Mouse (Mus musculus): ENCODE measurements around the gene Agpat1. TPM values are rescaled to one million over a fixed set of nuclear protein-coding genes. Genes with fewer than 3 reads are reported as not detected.

The Agpat1 gene
- polyA plus RNA-seq, 1 experiment from 2014 or later = 60.8 TPM

DNA sequence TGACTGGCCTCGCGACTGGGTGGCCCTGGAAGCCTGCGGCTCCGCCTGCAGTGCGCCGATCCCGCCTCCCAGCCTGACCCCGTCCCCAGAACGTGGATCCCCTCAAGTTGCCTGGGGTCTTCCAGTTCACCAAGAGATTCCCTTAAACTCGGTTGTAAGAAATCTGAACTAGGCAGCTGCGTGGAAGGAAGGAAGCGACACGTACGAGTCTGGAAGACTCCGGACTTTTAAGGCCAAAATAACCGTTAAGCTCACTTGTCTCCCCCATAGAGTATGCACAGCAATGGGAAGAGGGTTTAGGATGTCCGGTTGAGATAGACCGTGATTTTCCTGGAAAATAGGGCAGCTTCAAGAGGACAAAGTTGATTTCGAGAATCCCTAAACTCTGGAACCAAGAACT lies 16.2 kb upstream of the Agpat1 start:
- WGBS = 4% methylated on average over 19 of the region's 19 CpGs
- H3K9me3 ChIP-seq = no peaks in the 10 kb centered on the region
- no peak for DNase-seq (ENCODE audit: extremely low spot score, low spot score)
- H3K27ac ChIP-seq = peak overlapping the region; percentile 98
- H3K27me3 ChIP-seq (ENCODE audit: poor library complexity, severe bottlenecking) = no peaks in the 10 kb centered on the region
- peaks cover 86% of the 10 kb centered on the region for H3K4me1 ChIP-seq
- H3K36me3 ChIP-seq (replicated peaks) = no peaks in the 10 kb centered on the region
- peak overlapping the region; percentile 78 for H3K4me3 ChIP-seq

DNA sequence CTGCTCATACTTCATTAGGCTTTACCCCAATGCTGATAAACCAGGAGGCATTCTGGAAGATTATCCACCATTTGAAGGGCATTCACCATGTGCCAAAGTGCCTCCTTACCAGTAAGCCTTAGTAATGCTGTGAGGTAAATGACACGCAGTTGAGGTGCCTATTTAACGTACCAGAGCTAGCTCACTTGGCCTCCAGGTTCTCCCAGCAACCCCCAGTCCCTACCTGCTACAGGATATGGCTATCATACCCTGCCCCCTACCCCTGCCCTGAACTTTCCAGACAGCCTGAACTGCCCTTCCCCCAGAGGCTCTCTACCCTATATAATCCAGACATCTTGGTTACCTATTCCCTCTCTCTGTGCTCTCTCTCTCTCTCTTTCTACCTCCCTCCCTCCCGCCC lies 15.3 kb upstream of the Agpat1 start:
- 70% methylated on average over 3 of the region's 3 CpGs for WGBS
- Histone ChIP-seq H3K36me3 (replicated peaks) (peaks cover 2% of the 10 kb centered on the region), H3K27me3 (ENCODE audit: poor library complexity, severe bottlenecking) (no peaks in the 10 kb centered on the region), H3K27ac (peak overlapping the region; percentile 100; the same call in 1 of the 2 replicates), H3K4me1 (peaks cover 95% of the 10 kb centered on the region), H3K9me3 (no peaks in the 10 kb centered on the region), H3K4me3 (peak overlapping the region; percentile 94; the same call in 1 of the 2 replicates)
- DNase-seq (ENCODE audit: extremely low spot score, low spot score) = no peak

DNA sequence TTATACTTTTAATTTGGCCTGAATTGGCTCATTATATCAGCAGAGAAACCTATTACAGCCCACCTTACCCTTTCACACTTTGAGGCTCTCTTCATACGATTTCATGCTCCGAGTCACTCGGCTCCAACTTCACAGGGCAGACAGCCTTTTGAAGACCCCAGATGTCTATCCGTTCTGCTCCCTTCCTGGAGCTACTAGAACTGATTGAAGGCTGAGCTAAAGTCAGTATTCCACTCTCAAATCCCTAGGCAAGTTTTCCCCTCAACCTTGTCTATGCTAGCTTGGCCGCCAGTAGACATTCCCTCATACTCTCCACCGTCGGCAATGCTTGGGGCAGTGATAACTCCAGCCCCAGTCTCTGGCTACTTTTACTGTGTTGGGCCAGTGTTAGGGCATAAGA lies 14.9 kb upstream of the Agpat1 start:
- 52% methylated on average over 7 of the region's 7 CpGs for WGBS
- peaks cover 6% of the 10 kb centered on the region for H3K36me3 ChIP-seq (replicated peaks)
- no peak for DNase-seq (ENCODE audit: extremely low spot score, low spot score)
- H3K4me3 ChIP-seq = peak overlapping the region; percentile 94; the same call in 1 of the 2 replicates
- no peaks in the 10 kb centered on the region for H3K27me3 ChIP-seq (ENCODE audit: poor library complexity, severe bottlenecking)
- peak overlapping the region; percentile 100 for H3K27ac ChIP-seq
- no peaks in the 10 kb centered on the region for H3K9me3 ChIP-seq
- H3K4me1 ChIP-seq = peaks cover 99% of the 10 kb centered on the region

DNA sequence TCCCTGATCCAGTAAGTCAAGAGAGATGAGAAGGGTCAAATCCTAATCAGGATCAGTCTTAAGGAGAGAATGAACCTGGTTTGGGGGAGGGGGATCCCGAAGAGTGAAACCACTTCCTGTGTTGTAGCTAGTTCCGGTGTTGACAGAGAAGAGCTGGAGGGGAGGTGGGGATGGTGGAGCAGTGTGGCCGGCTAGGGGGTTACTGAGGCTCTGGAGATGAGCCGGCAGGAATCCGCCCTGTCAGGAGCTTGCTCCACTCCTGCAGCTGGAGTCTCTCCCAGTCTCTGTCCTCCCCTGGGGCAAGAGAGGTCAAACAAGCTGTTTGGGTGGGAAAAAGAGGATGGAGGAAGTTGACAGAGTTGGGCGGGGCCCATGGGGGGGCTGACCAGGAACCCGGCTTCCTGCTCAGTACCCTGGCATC lies 14.4 kb upstream of the Agpat1 start, which contains the start of gene Gpsm3:
Gpsm3 (plus strand) TSS at position 126 of the 421 bp plus-strand sequence.
- WGBS = 33% methylated on average over 7 of the region's 7 CpGs
- Histone ChIP-seq H3K27ac (peak within 1 kb of the TSS; percentile 100), H3K9me3 (no peaks in the 10 kb centered on the region), H3K4me3 (peak within 1 kb of the TSS; percentile 94), H3K27me3 (ENCODE audit: poor library complexity, severe bottlenecking) (no peaks in the 10 kb centered on the region), H3K36me3 (replicated peaks) (peaks cover 11% of the 10 kb centered on the region), H3K4me1 (peaks cover 100% of the 10 kb centered on the region)
- no peak for DNase-seq (ENCODE audit: extremely low spot score, low spot score)

DNA sequence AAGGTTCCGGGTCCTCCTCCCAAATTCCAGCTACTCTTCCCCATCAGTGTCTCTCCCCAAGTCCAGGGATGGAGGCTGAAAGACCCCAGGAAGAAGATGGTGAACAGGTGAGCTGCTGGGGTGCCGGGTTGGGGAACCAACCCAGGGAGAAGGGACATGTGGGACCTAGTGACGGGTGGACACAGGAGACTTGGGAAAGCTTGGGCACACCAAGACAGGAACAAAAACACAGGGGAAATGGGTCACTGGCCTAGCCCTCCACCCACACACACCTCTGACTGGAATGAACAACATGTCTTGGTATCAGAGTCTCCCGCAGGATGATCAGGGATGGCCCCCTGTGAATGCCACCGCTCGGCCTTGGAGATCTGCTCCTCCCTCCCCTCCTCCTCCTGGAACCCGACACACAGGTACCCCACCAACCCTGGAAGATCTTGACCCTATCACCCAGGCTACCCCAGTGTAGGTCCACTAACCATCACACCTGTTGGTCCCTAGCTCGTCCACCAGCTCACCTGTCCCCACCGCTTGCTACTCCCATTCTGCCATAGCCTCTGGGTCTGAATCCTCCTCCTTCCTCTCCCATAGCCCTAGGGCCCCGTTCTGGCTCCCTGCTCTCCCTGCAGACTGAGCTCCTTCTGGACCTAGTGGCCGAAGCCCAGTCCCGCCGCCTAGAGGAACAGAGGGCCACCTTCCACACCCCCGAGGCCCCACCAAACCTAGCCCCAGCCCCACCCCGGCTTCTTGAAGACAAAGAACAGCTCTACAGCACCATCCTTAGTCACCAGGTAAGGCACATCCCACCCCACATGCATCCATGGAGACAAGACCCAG lies 13.7 kb upstream of the Agpat1 start:
- peak overlapping the region; percentile 100 for H3K27ac ChIP-seq
- no peaks in the 10 kb centered on the region for H3K27me3 ChIP-seq (ENCODE audit: poor library complexity, severe bottlenecking)
- peak overlapping the region; percentile 94 for H3K4me3 ChIP-seq
- H3K9me3 ChIP-seq = no peaks in the 10 kb centered on the region
- peaks cover 100% of the 10 kb centered on the region for H3K4me1 ChIP-seq
- DNase-seq (ENCODE audit: extremely low spot score, low spot score) = no peak
- peaks cover 18% of the 10 kb centered on the region for H3K36me3 ChIP-seq (replicated peaks)
- 63% methylated on average over 15 of the region's 15 CpGs for WGBS

DNA sequence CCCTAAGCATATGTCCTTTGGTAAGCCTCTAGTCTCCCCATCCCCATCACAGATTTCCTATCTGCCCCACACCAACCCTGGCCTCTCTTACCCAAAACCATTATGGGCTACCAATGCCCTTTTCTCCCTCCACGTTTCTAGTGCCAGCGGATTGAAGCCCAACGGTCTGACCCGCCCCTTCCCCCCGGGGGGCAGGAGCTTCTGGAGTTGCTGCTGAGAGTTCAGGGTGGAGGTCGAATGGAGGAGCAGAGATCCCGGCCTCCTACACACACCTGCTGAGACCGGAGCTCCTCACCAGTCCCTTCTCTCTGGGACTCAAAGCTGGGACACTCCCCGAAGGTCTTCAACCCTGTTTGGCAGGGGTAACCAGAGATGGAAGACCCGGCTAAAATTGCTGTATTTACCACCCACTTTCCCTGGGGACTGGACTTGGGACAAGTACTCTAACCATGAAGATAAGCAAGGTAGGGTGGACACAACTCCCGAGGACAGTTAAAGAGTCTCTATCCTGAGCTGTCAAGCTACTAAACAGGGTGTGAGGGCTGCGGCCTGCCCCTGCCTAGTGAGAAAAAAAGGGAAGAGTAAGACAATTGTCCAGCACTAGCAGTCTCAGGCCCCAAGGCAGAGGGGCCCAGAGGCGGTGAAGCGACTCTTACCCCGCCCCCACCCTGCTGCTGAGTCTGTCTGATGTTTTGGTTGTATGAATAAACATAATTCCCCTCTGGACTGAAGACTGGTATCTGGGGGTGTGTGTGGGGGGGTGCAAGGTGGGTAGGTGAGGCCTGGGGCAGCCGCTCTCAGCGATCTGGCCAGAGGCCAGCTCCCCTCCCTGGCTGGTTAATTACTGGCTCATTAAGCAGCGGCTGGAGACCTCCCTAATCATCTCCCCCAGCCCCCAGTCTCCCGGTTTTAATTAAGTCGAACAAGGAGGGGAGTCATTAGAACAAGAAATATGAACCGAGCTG lies 12.8 kb upstream of the Agpat1 start, which contains the start of gene Pbx2:
Pbx2 (plus strand) TSS at position 238 of the 965 bp plus-strand sequence.
- Histone ChIP-seq H3K36me3 (replicated peaks) (peaks cover 27% of the 10 kb centered on the region), H3K27me3 (ENCODE audit: poor library complexity, severe bottlenecking) (no peaks in the 10 kb centered on the region), H3K9me3 (no peaks in the 10 kb centered on the region), H3K4me3 (peak within 1 kb of the TSS; percentile 94), H3K4me1 (peaks cover 100% of the 10 kb centered on the region), H3K27ac (peak within 1 kb of the TSS; percentile 100)
- WGBS = 2% methylated on average over 21 of the region's 21 CpGs
- DNase-seq (ENCODE audit: extremely low spot score, low spot score) = peak; percentile 43

DNA sequence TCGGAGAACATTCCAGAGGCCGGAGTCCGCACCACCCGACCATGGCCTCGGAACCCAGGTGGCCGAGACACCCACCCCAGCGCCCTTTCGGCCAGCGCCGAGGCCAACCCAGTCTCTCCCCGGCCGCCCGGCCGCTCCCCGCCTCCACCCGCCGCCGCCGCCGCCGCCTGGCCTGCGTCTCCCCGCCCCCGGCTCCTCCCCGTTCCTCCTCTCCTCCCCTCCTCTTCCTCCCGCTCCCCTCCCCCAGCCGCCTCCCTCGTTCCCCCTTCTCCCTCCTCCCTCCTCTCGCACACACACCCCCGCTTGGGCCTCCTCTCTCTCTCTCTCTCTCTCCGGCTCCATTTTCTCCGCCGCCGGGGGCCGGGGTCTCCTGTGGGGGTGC lies 12.1 kb upstream of the Agpat1 start:
- peak overlapping the region; percentile 100 for H3K27ac ChIP-seq
- H3K4me1 ChIP-seq = peaks cover 99% of the 10 kb centered on the region
- H3K4me3 ChIP-seq = peak overlapping the region; percentile 94
- H3K36me3 ChIP-seq (replicated peaks) = peaks cover 32% of the 10 kb centered on the region
- no peaks in the 10 kb centered on the region for H3K27me3 ChIP-seq (ENCODE audit: poor library complexity, severe bottlenecking)
- H3K9me3 ChIP-seq = no peaks in the 10 kb centered on the region
- WGBS = under 1% methylated on average over 33 of the region's 35 CpGs
- DNase-seq (ENCODE audit: extremely low spot score, low spot score) = peak; percentile 94

DNA sequence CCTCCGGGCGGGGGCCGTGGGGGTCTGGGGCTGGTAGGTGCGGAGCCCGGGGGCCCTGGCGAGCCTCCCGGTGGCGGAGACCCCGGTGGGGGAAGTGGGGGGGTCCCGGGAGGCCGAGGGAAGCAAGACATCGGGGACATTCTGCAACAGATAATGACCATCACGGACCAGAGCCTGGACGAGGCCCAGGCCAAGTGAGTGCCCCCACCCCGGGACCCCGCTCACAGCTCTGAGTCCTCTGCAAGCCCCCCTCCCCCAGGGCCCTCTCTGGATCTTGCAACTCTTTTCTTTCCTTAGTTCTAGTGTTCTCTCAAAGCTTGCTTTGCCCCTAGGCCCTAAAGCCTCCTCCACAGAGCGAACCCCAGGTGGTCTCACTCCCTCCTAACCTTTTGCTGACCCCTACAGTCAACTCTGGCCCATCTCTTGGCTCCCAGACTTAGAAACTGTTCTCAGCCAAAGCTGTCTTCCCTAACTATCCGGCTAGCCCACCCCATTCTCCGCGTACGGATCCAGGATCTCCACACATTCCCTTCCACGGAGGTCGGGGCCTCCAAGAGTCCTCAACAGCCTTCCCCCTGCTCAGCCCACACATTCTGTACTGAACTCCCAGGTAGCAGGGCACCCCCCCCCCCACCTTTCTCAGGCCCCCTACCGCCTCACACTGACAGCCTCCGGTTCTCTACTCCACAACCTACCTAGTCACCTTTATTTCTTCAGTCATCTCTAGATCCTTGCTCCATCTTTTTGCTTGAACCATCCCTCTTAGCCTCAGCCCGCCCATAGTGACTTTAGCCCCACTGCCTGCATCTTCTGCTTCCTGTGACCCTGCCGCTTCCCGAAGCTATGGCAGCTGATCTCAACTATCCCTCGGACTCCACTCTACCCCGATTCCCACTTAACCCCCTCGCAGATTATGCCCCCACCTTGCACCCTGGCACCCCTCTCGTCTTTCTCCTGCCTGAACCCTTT lies 11.2 kb upstream of the Agpat1 start:
- Histone ChIP-seq H3K27ac (peak overlapping the region; percentile 100), H3K27me3 (ENCODE audit: poor library complexity, severe bottlenecking) (no peaks in the 10 kb centered on the region), H3K4me3 (peak overlapping the region; percentile 94), H3K36me3 (replicated peaks) (peaks cover 32% of the 10 kb centered on the region), H3K4me1 (peaks cover 97% of the 10 kb centered on the region), H3K9me3 (no peaks in the 10 kb centered on the region)
- 3% methylated on average over 31 of the region's 32 CpGs for WGBS
- DNase-seq (ENCODE audit: extremely low spot score, low spot score) = peak; percentile 58

DNA sequence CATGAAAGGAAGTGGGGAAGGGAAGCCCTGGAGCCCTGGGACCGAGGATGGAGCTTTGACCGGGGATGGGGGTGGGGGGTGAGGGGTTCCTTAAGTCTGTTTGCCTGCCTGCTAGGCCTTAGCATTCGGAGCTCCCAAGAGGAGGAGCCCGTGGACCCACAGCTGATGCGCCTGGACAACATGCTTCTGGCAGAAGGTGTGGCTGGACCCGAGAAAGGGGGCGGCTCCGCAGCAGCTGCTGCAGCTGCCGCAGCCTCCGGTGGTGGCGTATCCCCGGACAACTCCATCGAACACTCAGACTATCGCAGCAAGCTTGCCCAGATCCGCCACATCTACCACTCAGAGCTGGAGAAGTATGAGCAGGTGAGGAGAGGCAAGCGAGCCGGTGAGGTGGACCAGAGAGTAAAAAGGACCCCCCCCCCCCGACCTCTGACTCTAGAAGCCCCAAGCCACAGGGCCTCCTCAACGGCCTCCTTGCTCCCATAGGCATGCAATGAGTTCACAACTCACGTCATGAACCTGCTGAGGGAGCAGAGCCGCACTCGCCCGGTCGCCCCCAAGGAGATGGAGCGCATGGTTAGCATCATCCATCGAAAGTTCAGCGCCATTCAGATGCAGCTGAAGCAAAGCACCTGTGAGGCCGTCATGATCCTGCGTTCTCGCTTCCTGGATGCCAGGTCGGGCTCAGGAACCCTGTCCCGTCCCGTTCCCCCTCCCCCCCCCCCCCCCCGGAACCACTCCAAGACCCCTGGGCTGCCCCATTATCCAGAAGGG lies 10.1 kb upstream of the Agpat1 start:
- no peak for DNase-seq (ENCODE audit: extremely low spot score, low spot score)
- Histone ChIP-seq H3K36me3 (replicated peaks) (peaks cover 32% of the 10 kb centered on the region), H3K4me3 (peak overlapping the region; percentile 94), H3K27ac (peak overlapping the region; percentile 100), H3K4me1 (peaks cover 94% of the 10 kb centered on the region), H3K27me3 (ENCODE audit: poor library complexity, severe bottlenecking) (no peaks in the 10 kb centered on the region), H3K9me3 (no peaks in the 10 kb centered on the region)
- 58% methylated on average over 34 of the region's 34 CpGs for WGBS

DNA sequence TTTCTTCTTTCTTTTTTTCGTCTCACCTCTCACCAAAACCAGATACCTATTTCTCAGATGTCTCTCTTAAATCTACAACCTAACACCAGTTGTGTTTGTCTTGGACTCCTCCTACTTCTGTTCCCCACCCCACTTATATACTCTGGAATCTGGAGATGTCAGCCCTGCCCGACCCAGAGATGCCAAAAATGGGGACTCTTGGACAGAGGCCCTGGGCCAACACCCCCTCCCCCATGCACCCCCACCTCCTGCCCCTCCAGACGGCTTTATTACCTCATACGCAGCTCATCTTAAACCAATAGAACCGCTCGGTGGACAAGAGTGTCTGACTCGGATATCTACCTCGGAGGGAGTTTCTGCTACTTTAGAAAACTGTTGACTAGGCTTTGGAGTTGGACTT lies 8.0 kb upstream of the Agpat1 start:
- Histone ChIP-seq H3K9me3 (no peaks in the 10 kb centered on the region), H3K4me1 (peaks cover 77% of the 10 kb centered on the region), H3K36me3 (replicated peaks) (peaks cover 47% of the 10 kb centered on the region), H3K4me3 (no peak overlapping the region; the same call in 1 of the 2 replicates), H3K27me3 (ENCODE audit: poor library complexity, severe bottlenecking) (no peaks in the 10 kb centered on the region), H3K27ac (no peak overlapping the region)
- 85% methylated on average over 8 of the region's 8 CpGs for WGBS
- no peak for DNase-seq (ENCODE audit: extremely low spot score, low spot score)

DNA sequence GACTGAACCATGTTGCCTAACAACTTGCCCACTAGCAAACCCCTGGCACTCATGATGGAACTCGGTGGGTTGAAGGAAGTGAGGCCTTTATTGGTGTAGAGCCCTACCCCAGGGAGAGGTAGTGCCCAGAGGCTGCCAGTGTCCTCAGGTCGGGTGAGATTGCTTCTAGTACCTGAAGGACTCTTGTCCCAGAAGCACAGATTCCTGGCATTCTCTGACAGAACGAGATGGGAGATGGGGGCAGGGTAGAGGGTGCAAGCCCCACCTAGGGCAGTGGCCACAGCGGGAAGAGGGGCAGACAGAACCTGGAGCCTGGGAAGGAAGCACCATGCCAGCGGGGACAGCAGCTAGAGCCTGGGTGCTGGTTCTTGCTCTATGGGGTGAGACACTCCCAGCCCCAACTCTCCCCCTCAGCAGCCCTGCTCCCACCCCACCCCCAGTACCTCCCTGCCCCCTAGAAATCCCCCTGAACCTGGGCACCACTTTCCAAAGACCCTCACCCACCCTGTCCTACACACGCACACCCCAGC lies 6.4 kb upstream of the Agpat1 start, which contains the start of gene Ager:
Ager (plus strand) TSS at position 297 of the 530 bp plus-strand sequence.
- 20% methylated on average over 6 of the region's 6 CpGs for WGBS
- H3K4me1 ChIP-seq = peaks cover 72% of the 10 kb centered on the region
- H3K27me3 ChIP-seq (ENCODE audit: poor library complexity, severe bottlenecking) = no peaks in the 10 kb centered on the region
- peaks cover 58% of the 10 kb centered on the region for H3K36me3 ChIP-seq (replicated peaks)
- no peak for DNase-seq (ENCODE audit: extremely low spot score, low spot score)
- peak within 1 kb of the TSS; percentile 10; the same call in 1 of the 2 replicates for H3K4me3 ChIP-seq
- H3K27ac ChIP-seq = peak within 1 kb of the TSS; percentile 75
- no peaks in the 10 kb centered on the region for H3K9me3 ChIP-seq
